Mouse (Mus musculus): Measurements from ENCODE around the gene Lrrc8b. TPM values are rescaled to one million over a fixed set of nuclear protein-coding genes. Genes with fewer than 3 reads are reported as not detected.

Lrrc8b gene
- polyA plus RNA-seq, 1 experiment from 2014 or later = 23.0 TPM

GRCm38 (mm10) chr5:105498429-105499000 is 82.9 kb downstream of the Lrrc8b start:
- Histone ChIP-seq H3K27me3 (ENCODE audit: control insufficient read depth, insufficient read depth, low read length) (no peaks in the 10 kb centered on the region), H3K27ac (no peak overlapping the region), H3K36me3 (replicated peaks; ENCODE audit: control insufficient read depth, insufficient read depth) (no peaks in the 10 kb centered on the region), H3K9me3 (ENCODE audit: control insufficient read depth, low read length) (no peaks in the 10 kb centered on the region), H3K4me2 (replicated peaks) (no peak overlapping the region), H3K4me1 (replicated peaks; ENCODE audit: control insufficient read depth, insufficient read depth, low read length) (peaks cover 27% of the 10 kb centered on the region), H3K9ac (no peak overlapping the region), H3K4me3 (replicated peaks; ENCODE audit: low read length) (no peak overlapping the region)
- ATAC-seq (ENCODE audit: low FRiP score) (no peak), DNase-seq (ENCODE audit: low spot score) (no peak)
- WGBS = 37% methylated on average over 4 of the region's 4 CpGs

GRCm38 (mm10) chr5:105499396-105499795 is 83.8 kb downstream of the Lrrc8b start:
- H3K4me1 ChIP-seq (replicated peaks; ENCODE audit: control insufficient read depth, insufficient read depth, low read length) = peaks cover 25% of the 10 kb centered on the region
- DNase-seq (ENCODE audit: low spot score) = no peak

GRCm38 (mm10) chr5:105500132-105501121 is 84.9 kb downstream of the Lrrc8b start:
- Histone ChIP-seq H3K27me3 (ENCODE audit: control insufficient read depth, insufficient read depth, low read length) (no peaks in the 10 kb centered on the region), H3K4me1 (replicated peaks; ENCODE audit: control insufficient read depth, insufficient read depth, low read length) (peaks cover 15% of the 10 kb centered on the region), H3K4me3 (replicated peaks; ENCODE audit: low read length) (no peak overlapping the region), H3K4me2 (replicated peaks) (no peak overlapping the region), H3K9ac (no peak overlapping the region), H3K36me3 (replicated peaks; ENCODE audit: control insufficient read depth, insufficient read depth) (no peaks in the 10 kb centered on the region), H3K9me3 (ENCODE audit: control insufficient read depth, low read length) (no peaks in the 10 kb centered on the region), H3K27ac (no peak overlapping the region; the same call in 1 of the 2 replicates)
- 40% methylated on average over 12 of the region's 12 CpGs for WGBS
- peak; percentile 7; the same call in 1 of the 2 replicates for ATAC-seq (ENCODE audit: low FRiP score)
- no peak for DNase-seq (ENCODE audit: low spot score)

More at GRCm38 (mm10) chr5:105499396-105499795, 83.8 kb downstream of the Lrrc8b start:
- Histone ChIP-seq H3K4me3 (replicated peaks; ENCODE audit: low read length) (no peak overlapping the region), H3K27ac (no peak overlapping the region), H3K36me3 (replicated peaks; ENCODE audit: control insufficient read depth, insufficient read depth) (no peaks in the 10 kb centered on the region), H3K9me3 (ENCODE audit: control insufficient read depth, low read length) (no peaks in the 10 kb centered on the region), H3K4me2 (replicated peaks) (no peak overlapping the region), H3K9ac (no peak overlapping the region), H3K27me3 (ENCODE audit: control insufficient read depth, insufficient read depth, low read length) (no peaks in the 10 kb centered on the region)
- no peak for ATAC-seq (ENCODE audit: low FRiP score)
- WGBS = 43% methylated on average over 1 of the region's 1 CpGs

- Histone ChIP-seq H3K4me1 (replicated peaks; ENCODE audit: control insufficient read depth, insufficient read depth, low read length) (peaks cover 13% of the 10 kb centered on the region), H3K4me3 (replicated peaks; ENCODE audit: low read length) (no peak overlapping the region), H3K9me3 (ENCODE audit: control insufficient read depth, low read length) (no peaks in the 10 kb centered on the region), H3K9ac (no peak overlapping the region), H3K36me3 (replicated peaks; ENCODE audit: control insufficient read depth, insufficient read depth) (no peaks in the 10 kb centered on the region), H3K4me2 (replicated peaks) (no peak overlapping the region), H3K27ac (no peak overlapping the region), H3K27me3 (ENCODE audit: control insufficient read depth, insufficient read depth, low read length) (no peaks in the 10 kb centered on the region)
- ATAC-seq (ENCODE audit: low FRiP score) (no peak), DNase-seq (ENCODE audit: low spot score) (no peak)
- WGBS = 87% methylated on average over 3 of the region's 3 CpGs
Measured at GRCm38 (mm10) chr5:105501136-105501535, 85.6 kb downstream of the Lrrc8b start.

- WGBS = 89% methylated on average over 6 of the region's 6 CpGs
Measured at GRCm38 (mm10) chr5:105508813-105509212, 93.2 kb downstream of the Lrrc8b start.

GRCm38 (mm10) chr5:105512297-105512696 is 96.7 kb downstream of the Lrrc8b start:
- Histone ChIP-seq H3K27me3 (ENCODE audit: control insufficient read depth, insufficient read depth, low read length) (no peaks in the 10 kb centered on the region), H3K36me3 (replicated peaks; ENCODE audit: control insufficient read depth, insufficient read depth) (no peaks in the 10 kb centered on the region), H3K27ac (no peak overlapping the region), H3K9me3 (ENCODE audit: control insufficient read depth, low read length) (no peaks in the 10 kb centered on the region), H3K4me2 (replicated peaks) (no peak overlapping the region), H3K4me1 (replicated peaks; ENCODE audit: control insufficient read depth, insufficient read depth, low read length) (no peaks in the 10 kb centered on the region), H3K4me3 (replicated peaks; ENCODE audit: low read length) (no peak overlapping the region), H3K9ac (no peak overlapping the region)
- ATAC-seq (ENCODE audit: low FRiP score) (no peak), DNase-seq (ENCODE audit: low spot score) (no peak)
- WGBS = 79% methylated on average over 4 of the region's 4 CpGs

More at GRCm38 (mm10) chr5:105508813-105509212, 93.2 kb downstream of the Lrrc8b start:
- Histone ChIP-seq H3K4me1 (replicated peaks; ENCODE audit: control insufficient read depth, insufficient read depth, low read length) (no peaks in the 10 kb centered on the region), H3K36me3 (replicated peaks; ENCODE audit: control insufficient read depth, insufficient read depth) (no peaks in the 10 kb centered on the region), H3K4me3 (replicated peaks; ENCODE audit: low read length) (no peak overlapping the region), H3K27ac (no peak overlapping the region), H3K4me2 (replicated peaks) (no peak overlapping the region), H3K9me3 (ENCODE audit: control insufficient read depth, low read length) (no peaks in the 10 kb centered on the region), H3K27me3 (ENCODE audit: control insufficient read depth, insufficient read depth, low read length) (no peaks in the 10 kb centered on the region), H3K9ac (no peak overlapping the region)
- DNase-seq (ENCODE audit: low spot score) = no peak
- no peak for ATAC-seq (ENCODE audit: low FRiP score)

GRCm38 (mm10) chr5:105515532-105515931 is 100.0 kb downstream of the Lrrc8b start:
- no peak overlapping the region for H3K4me2 ChIP-seq (replicated peaks)
- no peak for ATAC-seq (ENCODE audit: low FRiP score)
- no peaks in the 10 kb centered on the region for H3K9me3 ChIP-seq (ENCODE audit: control insufficient read depth, low read length)
- H3K36me3 ChIP-seq (replicated peaks; ENCODE audit: control insufficient read depth, insufficient read depth) = no peaks in the 10 kb centered on the region
- H3K4me3 ChIP-seq (replicated peaks; ENCODE audit: low read length) = no peak overlapping the region
- H3K27me3 ChIP-seq (ENCODE audit: control insufficient read depth, insufficient read depth, low read length) = no peaks in the 10 kb centered on the region
- DNase-seq (ENCODE audit: low spot score) = no peak
- H3K9ac ChIP-seq = no peak overlapping the region
- H3K4me1 ChIP-seq (replicated peaks; ENCODE audit: control insufficient read depth, insufficient read depth, low read length) = peaks cover 17% of the 10 kb centered on the region
- no peak overlapping the region for H3K27ac ChIP-seq
- 84% methylated on average over 6 of the region's 6 CpGs for WGBS

GRCm38 (mm10) chr5:105516290-105516689 is 100.7 kb downstream of the Lrrc8b start:
- H3K9me3 ChIP-seq (ENCODE audit: control insufficient read depth, low read length) = no peaks in the 10 kb centered on the region
- no peaks in the 10 kb centered on the region for H3K27me3 ChIP-seq (ENCODE audit: control insufficient read depth, insufficient read depth, low read length)
- 72% methylated on average over 3 of the region's 3 CpGs for WGBS
- no peak overlapping the region for H3K4me3 ChIP-seq (replicated peaks; ENCODE audit: low read length)
- no peak overlapping the region for H3K9ac ChIP-seq
- no peak overlapping the region for H3K4me2 ChIP-seq (replicated peaks)
- peaks cover 22% of the 10 kb centered on the region for H3K4me1 ChIP-seq (replicated peaks; ENCODE audit: control insufficient read depth, insufficient read depth, low read length)
- no peak for DNase-seq (ENCODE audit: low spot score)
- H3K36me3 ChIP-seq (replicated peaks; ENCODE audit: control insufficient read depth, insufficient read depth) = no peaks in the 10 kb centered on the region
- H3K27ac ChIP-seq = no peak overlapping the region
- ATAC-seq (ENCODE audit: low FRiP score) = no peak

- DNase-seq (ENCODE audit: low spot score) (no peak), ATAC-seq (ENCODE audit: low FRiP score) (no peak)
- Histone ChIP-seq H3K4me1 (replicated peaks; ENCODE audit: control insufficient read depth, insufficient read depth, low read length) (peaks cover 22% of the 10 kb centered on the region), H3K9me3 (ENCODE audit: control insufficient read depth, low read length) (no peaks in the 10 kb centered on the region), H3K4me2 (replicated peaks) (peak overlapping the region; percentile 92), H3K9ac (peak overlapping the region; percentile 85), H3K27me3 (ENCODE audit: control insufficient read depth, insufficient read depth, low read length) (no peaks in the 10 kb centered on the region), H3K36me3 (replicated peaks; ENCODE audit: control insufficient read depth, insufficient read depth) (no peaks in the 10 kb centered on the region), H3K27ac (no peak overlapping the region), H3K4me3 (replicated peaks; ENCODE audit: low read length) (peak overlapping the region; percentile 72)
- WGBS = 13% methylated on average over 7 of the region's 7 CpGs
Measured at GRCm38 (mm10) chr5:105517992-105518625, 102.5 kb downstream of the Lrrc8b start.

All from hindbrain, embryonic 14.5 days (tissue).